Mouse (Mus musculus) forebrain, embryonic 11.5 days (tissue): ENCODE data around the gene Fam161a. TPM values are rescaled to one million over a fixed set of nuclear protein-coding genes. Genes with fewer than 3 reads are reported as not detected.

Experiments
- ATAC-seq: fragments of 200-750 bp; cut with Nextera tagmentation; replicated peaks from 2 replicates; pipeline ENCODE4 v1.8.0; 2017; ENCODE audit warnings: moderate TSS enrichment; ENCODE audit not compliant: low FRiP score
- DNase-seq: peaks from one replicate; pipeline ENCODE4 v3.0.0-alpha.2; 2017; ENCODE audit warnings: low spot score
- H3K27ac ChIP-seq: fragments of 300-500 bp; sonication (generic); 2 replicates; pipeline ENCODE4 v1.5.1; 2014; ENCODE audit warnings: low read depth, low read length
- H3K27me3 ChIP-seq: fragments of 300-500 bp; sonication (generic); 2 replicates; pipeline ENCODE4 v1.6.1; 2014; ENCODE audit warnings: mild to moderate bottlenecking, low read length, mixed read lengths; ENCODE audit not compliant: control insufficient read depth, insufficient read depth
- H3K36me3 ChIP-seq: fragments of 300-500 bp; sonication (generic); 2 replicates; pipeline ENCODE4 v1.6.1; 2014; ENCODE audit warnings: mild to moderate bottlenecking, low read length, moderate library complexity, mixed read lengths; ENCODE audit not compliant: control insufficient read depth, insufficient read depth
- H3K4me1 ChIP-seq: fragments of 300-500 bp; sonication (generic); replicated peaks from 2 replicates; pipeline ENCODE4 v1.6.1; 2014; ENCODE audit warnings: low read length, mixed read lengths; ENCODE audit not compliant: control insufficient read depth, insufficient read depth
- H3K4me2 ChIP-seq: fragments of 300-500 bp; sonication (generic); 2 replicates; pipeline ENCODE4 v1.6.1; 2014; ENCODE audit warnings: low read depth, mild to moderate bottlenecking, low read length, moderate library complexity, mixed read lengths; ENCODE audit not compliant: severe bottlenecking
- H3K4me3 ChIP-seq: fragments of 300-500 bp; sonication (generic); 2 replicates; pipeline ENCODE4 v1.5.1; 2014; ENCODE audit warnings: low read depth, low read length
- H3K9ac ChIP-seq: fragments of 300-500 bp; sonication (generic); 2 replicates; pipeline ENCODE4 v1.6.1; 2014; ENCODE audit warnings: low read length
- H3K9me3 ChIP-seq: fragments of 300-500 bp; sonication (generic); 2 replicates; pipeline ENCODE4 v1.6.1; 2016; ENCODE audit warnings: low read length, mixed read lengths; ENCODE audit not compliant: control insufficient read depth
- WGBS: fragments of 180-500 bp; shearing (Covaris S2); extraction: QIAGEN DNeasy Blood & Tissue Kit; methylation state at CpG from one replicate; pipeline ENCODE4 v1.1.7; 2014; 5-methylcytosine and 5-hydroxymethylcytosine counted together
- polyA plus RNA-seq: library from polyadenylated mRNA; unstranded; fragments of >200 nt; fragmentation: Nextera tagmentation; extraction: Ambion mirVana; gene quantifications from 2 replicates; pipeline ENCODE4 v1.2.1, GENCODE M21; 2014

Fam161a gene
- 3.4 TPM in 2 replicates for polyA plus RNA-seq

- peak within 1 kb of the TSS; percentile 70 for H3K9ac ChIP-seq
- peak within 1 kb of the TSS; percentile 83 for H3K27ac ChIP-seq
- peak within 1 kb of the TSS; percentile 50 for H3K4me3 ChIP-seq
- peak; percentile 75 for DNase-seq
- under 1% methylated on average over 22 of the region's 22 CpGs for WGBS
- H3K4me2 ChIP-seq, result peak within 1 kb of the TSS; percentile 48
- no peaks in the 10 kb centered on the region for H3K9me3 ChIP-seq
- ATAC-seq, result peak; percentile 94
- no peaks in the 10 kb centered on the region for H3K27me3 ChIP-seq
- H3K4me1 ChIP-seq, result 0 out of 2 replicates have a peak, but pooled peaks cover 3% of the 10 kb centered on the region
- peaks cover 5% of the 10 kb centered on the region; the same call in 1 of the 2 replicates for H3K36me3 ChIP-seq
These were observed at the start of gene Fam161a for GRCm38 (mm10) chr11:23007481-23008180. Fam161a (plus strand) TSS chr11:23007531.

- H3K36me3 ChIP-seq, result no peaks in the 10 kb centered on the region
- DNase-seq (no peak), ATAC-seq (no peak)
- no peaks in the 10 kb centered on the region for H3K9me3 ChIP-seq
- H3K27me3 ChIP-seq, result no peaks in the 10 kb centered on the region
- H3K4me2 ChIP-seq, result no peak overlapping the region
- H3K27ac ChIP-seq, result no peak overlapping the region
- no peak overlapping the region for H3K9ac ChIP-seq
- no peak overlapping the region for H3K4me3 ChIP-seq
- H3K4me1 ChIP-seq, result no peaks in the 10 kb centered on the region
- 91% methylated on average over 4 of the region's 4 CpGs for WGBS
These were observed 49.4 kb upstream of the Fam161a start for GRCm38 (mm10) chr11:22957791-22958374.

- Histone ChIP-seq H3K9ac (no peak overlapping the region), H3K4me1 (no peaks in the 10 kb centered on the region), H3K27ac (no peak overlapping the region), H3K4me2 (no peak overlapping the region), H3K36me3 (no peaks in the 10 kb centered on the region), H3K27me3 (no peaks in the 10 kb centered on the region), H3K9me3 (peaks cover 2% of the 10 kb centered on the region; the same call in 1 of the 2 replicates), H3K4me3 (no peak overlapping the region)
- WGBS, result 87% methylated on average over 1 of the region's 1 CpGs
- ATAC-seq, result no peak
- no peak for DNase-seq
These were observed 45.2 kb upstream of the Fam161a start for GRCm38 (mm10) chr11:22962101-22962500.

GRCm38 (mm10) chr11:22964401-22964800, 42.9 kb upstream of the Fam161a start:
- Histone ChIP-seq H3K4me2 (no peak overlapping the region), H3K4me1 (no peaks in the 10 kb centered on the region), H3K9ac (no peak overlapping the region), H3K36me3 (no peaks in the 10 kb centered on the region), H3K27me3 (no peaks in the 10 kb centered on the region), H3K9me3 (peaks cover 2% of the 10 kb centered on the region; the same call in 1 of the 2 replicates), H3K4me3 (no peak overlapping the region), H3K27ac (no peak overlapping the region)
- 89% methylated on average over 4 of the region's 4 CpGs for WGBS
- DNase-seq (no peak), ATAC-seq (no peak)

GRCm38 (mm10) chr11:22965503-22965902, 41.8 kb upstream of the Fam161a start:
- no peaks in the 10 kb centered on the region for H3K4me1 ChIP-seq
- no peak overlapping the region for H3K4me2 ChIP-seq
- no peak overlapping the region for H3K27ac ChIP-seq
- H3K4me3 ChIP-seq, result no peak overlapping the region
- no peaks in the 10 kb centered on the region for H3K36me3 ChIP-seq
- ATAC-seq, result no peak
- H3K9ac ChIP-seq, result no peak overlapping the region
- H3K27me3 ChIP-seq, result no peaks in the 10 kb centered on the region
- no peak for DNase-seq
- 85% methylated on average over 4 of the region's 4 CpGs for whole genome bisulfite sequencing
- peaks cover 2% of the 10 kb centered on the region; the same call in 1 of the 2 replicates for H3K9me3 ChIP-seq

- H3K27me3 ChIP-seq, result no peaks in the 10 kb centered on the region
- H3K4me1 ChIP-seq, result no peaks in the 10 kb centered on the region; the same call in 1 of the 2 replicates
- 76% methylated on average over 6 of the region's 6 CpGs for WGBS
- DNase-seq (no peak), ATAC-seq (no peak)
- H3K36me3 ChIP-seq, result no peaks in the 10 kb centered on the region; the same call in 1 of the 2 replicates
- no peak overlapping the region for H3K4me2 ChIP-seq
- no peak overlapping the region for H3K4me3 ChIP-seq
- H3K27ac ChIP-seq, result no peak overlapping the region
- no peak overlapping the region for H3K9ac ChIP-seq
- peaks cover 11% of the 10 kb centered on the region; the same call in 1 of the 2 replicates for H3K9me3 ChIP-seq
These were observed 37.8 kb upstream of the Fam161a start for GRCm38 (mm10) chr11:22969486-22969885.

- Histone ChIP-seq H3K27ac (no peak overlapping the region), H3K27me3 (no peaks in the 10 kb centered on the region), H3K36me3 (no peaks in the 10 kb centered on the region; the same call in 1 of the 2 replicates), H3K4me3 (no peak overlapping the region), H3K4me1 (no peaks in the 10 kb centered on the region; the same call in 1 of the 2 replicates), H3K4me2 (no peak overlapping the region), H3K9me3 (peaks cover 11% of the 10 kb centered on the region; the same call in 1 of the 2 replicates), H3K9ac (no peak overlapping the region)
- ATAC-seq (no peak), DNase-seq (no peak)
- 97% methylated on average over 1 of the region's 1 CpGs for WGBS
These were observed 36.8 kb upstream of the Fam161a start for GRCm38 (mm10) chr11:22970546-22970945.

GRCm38 (mm10) chr11:22971835-22972709, 35.3 kb upstream of the Fam161a start, which contains the start of gene Zrsr1:
Zrsr1 (plus strand) TSS chr11:22972005.
- Histone ChIP-seq H3K27ac (no peak within 1 kb of the TSS), H3K36me3 (no peaks in the 10 kb centered on the region; the same call in 1 of the 2 replicates), H3K9me3 (peaks cover 9% of the 10 kb centered on the region; the same call in 1 of the 2 replicates), H3K4me2 (peak within 1 kb of the TSS; percentile 66), H3K4me1 (no peaks in the 10 kb centered on the region; the same call in 1 of the 2 replicates), H3K4me3 (peak within 1 kb of the TSS; percentile 49), H3K27me3 (no peaks in the 10 kb centered on the region), H3K9ac (peak within 1 kb of the TSS; percentile 52)
- ATAC-seq (peak; percentile 69), DNase-seq (peak; percentile 66)
- WGBS, result 51% methylated on average over 56 of the region's 56 CpGs
